Mouse (Mus musculus): ENCODE data around the gene Bmp6.

DNA sequence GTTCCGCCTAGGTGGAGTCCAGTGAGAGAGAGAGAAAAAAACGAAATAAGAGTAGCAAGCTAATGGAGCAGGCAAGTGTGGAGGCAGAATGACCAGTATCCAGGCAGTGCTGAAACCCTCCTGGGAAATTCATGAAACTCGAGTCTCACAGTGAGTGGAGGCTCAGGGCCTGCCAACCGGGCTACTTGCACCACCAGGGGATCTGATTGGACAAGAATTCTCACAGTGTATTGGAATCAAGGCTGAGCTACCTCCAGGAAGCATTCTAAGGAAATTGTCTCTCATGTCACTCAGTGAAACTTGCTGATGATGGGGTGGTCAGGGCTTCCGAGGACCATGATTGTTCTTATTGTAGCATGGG, 2.8 kb downstream of the Bmp6 start:
- TF ChIP-seq CTCF (IDR thresholded peaks at IDR 0.05; ENCODE audit: low read depth) (no peak), EP300 (IDR thresholded peaks at IDR 0.05; ENCODE audit: low read depth) (no peak)

All from heart, postnatal 0 days (tissue).